19 mouse cellular contexts compared by ENCODE assay signal in genomic region chr11:52252692-52253091, GRCm38 (mm10). TPM values are rescaled to one million over a fixed set of nuclear protein-coding genes. Genes with fewer than 3 reads are reported as not detected.
A peak's percentile ranks its signal among the peaks of the same experiment; 100 is the strongest.
DNase-seq lines count a peak whose midpoint lies in the region; ATAC-seq and TF ChIP-seq lines count a peak whose summit lies in the region.
"Had no signal": no experiment of that assay in that cellular context is flagged by ENCODE, and none has a peak within 500 bp of the region (broad histone marks: within the 10 kb centered on the region; RNA-seq: fewer than 3 reads in every experiment).

No protein-coding gene starts in this region.

- H3K27ac ChIP-seq in embryonic facial prominence, embryonic 13.5 days = peak overlapping the region; percentile 12
- no peak overlapping the region for H3K27ac ChIP-seq in embryonic facial prominence, embryonic 10.5 days (replicated peaks)
- peak overlapping the region; percentile 37; the same call in 1 of the 2 replicates for H3K27ac ChIP-seq in testis, adult 2 months (ENCODE audit: control insufficient read depth, insufficient read depth, low read depth, low read length)
- H3K27ac ChIP-seq: limb, embryonic 12.5 days; midbrain, embryonic 10.5 days had no signal

- 75% methylated on average over 1 of the region's 1 CpGs for WGBS in embryonic facial prominence, embryonic 13.5 days
- WGBS in embryonic facial prominence, embryonic 10.5 days = 78% methylated on average over 1 of the region's 1 CpGs

- peaks cover 27% of the 10 kb centered on the region for H3K36me3 ChIP-seq in embryonic facial prominence, embryonic 13.5 days
- peaks cover 60% of the 10 kb centered on the region for H3K36me3 ChIP-seq in embryonic facial prominence, embryonic 10.5 days (replicated peaks)
- no peaks in the 10 kb centered on the region for H3K36me3 ChIP-seq in testis, adult 2 months (ENCODE audit: control insufficient read depth, insufficient read depth, low read length)

- H3K27me3 ChIP-seq in embryonic facial prominence, embryonic 13.5 days = no peaks in the 10 kb centered on the region
- H3K27me3 ChIP-seq in embryonic facial prominence, embryonic 10.5 days (replicated peaks; ENCODE audit: low read depth, poor library complexity, severe bottlenecking) = no peaks in the 10 kb centered on the region
- no peaks in the 10 kb centered on the region for H3K27me3 ChIP-seq in testis, adult 2 months (ENCODE audit: control insufficient read depth, insufficient read depth, low read length)
- H3K27me3 ChIP-seq: limb, embryonic 12.5 days had no signal

- no peaks in the 10 kb centered on the region; the same call in 1 of the 2 replicates for H3K4me1 ChIP-seq in embryonic facial prominence, embryonic 13.5 days
- 0 out of 2 replicates have a peak, but pooled peaks cover under 1% of the 10 kb centered on the region for H3K4me1 ChIP-seq in embryonic facial prominence, embryonic 10.5 days
- peaks cover 6% of the 10 kb centered on the region for H3K4me1 ChIP-seq in testis, adult 2 months (ENCODE audit: control insufficient read depth, insufficient read depth, low read length)
- H3K4me1 ChIP-seq: limb, embryonic 12.5 days; midbrain, embryonic 10.5 days had no signal

- DNase-seq in embryonic facial prominence, embryonic 10.5 days (ENCODE audit: low spot score) = no peak
- DNase-seq in testis, postnatal 14 days (ENCODE audit: low spot score) = no peak
- peak; percentile 44 for DNase-seq in naive thymus-derived CD4-positive, alpha-beta T cell, adult 2 months (ENCODE audit: low read depth)
- DNase-seq in left cerebral cortex, postnatal 14 days (ENCODE audit: low spot score in 2 of 2) = no peak
- no peak for DNase-seq in retina, postnatal 1 day
- DNase-seq: cerebellum, adult 18-20 months; kidney, postnatal 25 days; right cerebral cortex, postnatal 25 days had no signal

- no peak for TF ChIP-seq POLR2A in testis, adult 2 months (IDR thresholded peaks at IDR 0.05; ENCODE audit: control insufficient read depth, low read depth, low read length)

- no peak overlapping the region for H3K4me2 ChIP-seq in embryonic facial prominence, embryonic 13.5 days
- H3K4me2 ChIP-seq: limb, embryonic 12.5 days; lung, embryonic 14.5 days had no signal

- ATAC-seq in embryonic facial prominence, embryonic 13.5 days (ENCODE audit: insufficient number of reproducible peaks, insufficient read depth, low FRiP score, low TSS enrichment, low read depth) = no peak
- no peak for ATAC-seq in megakaryocyte progenitor cell, adult 5-6 weeks (replicated peaks; ENCODE audit: poor library complexity)

- intact Hi-C loops in left cerebral cortex, postnatal 14 days (cut with DNase I) = loop anchor here (5.0 kb wide), 2 partner anchors 45 to 90 kb away; no protein-coding TSS in a partner anchor

- no peak for TF ChIP-seq CTCF in testis, adult 2 months (IDR thresholded peaks at IDR 0.05; ENCODE audit: control insufficient read depth, insufficient read depth, insufficient replicate concordance, low read depth, low read length)

- no peak overlapping the region for H3K4me3 ChIP-seq in embryonic facial prominence, embryonic 13.5 days
- no peak overlapping the region for H3K4me3 ChIP-seq in embryonic facial prominence, embryonic 10.5 days
- H3K4me3 ChIP-seq in testis, adult 2 months (ENCODE audit: control insufficient read depth, low read depth, low read length) = no peak overlapping the region
- H3K4me3 ChIP-seq: limb, embryonic 12.5 days; midbrain, embryonic 10.5 days had no signal

- H3K9me3 ChIP-seq in embryonic facial prominence, embryonic 13.5 days = no peaks in the 10 kb centered on the region
- H3K9me3 ChIP-seq in embryonic facial prominence, embryonic 10.5 days = no peaks in the 10 kb centered on the region
- H3K9me3 ChIP-seq: limb, embryonic 12.5 days; midbrain, embryonic 10.5 days had no signal

- no peak overlapping the region for H3K9ac ChIP-seq in embryonic facial prominence, embryonic 13.5 days
- H3K9ac ChIP-seq: limb, embryonic 12.5 days; lung, embryonic 14.5 days had no signal

RNA-seq across cellular contexts. Expression of gene Skp1a, which starts 20.9 kb away (rescaled TPM):
- polyA plus RNA-seq in embryonic facial prominence, embryonic 13.5 days (2015; fragmentation: Nextera tagmentation; extraction: Ambion mirVana) = 945 and 951 TPM in 2 replicates
- 938 and 966 TPM in 2 replicates for polyA plus RNA-seq in embryonic facial prominence, embryonic 10.5 days (2016; fragmentation: Nextera tagmentation; extraction: Ambion mirVana)
- polyA plus RNA-seq in testis, adult 2 months (2012; rRNA removed) = 89.0 and 95.9 TPM in 2 replicates
- total RNA-seq in left cerebral cortex, postnatal 14 days (2021) = 100 to 1,000 TPM; 473 to 503 TPM
- total RNA-seq in megakaryocyte progenitor cell, adult 5-6 weeks (2015) = 251 and 286 TPM in 2 replicates
- 254 and 291 TPM in 2 replicates for total RNA-seq in megakaryocyte progenitor cell, adult 5-6 weeks (2017)

RNA-seq across cellular contexts. Expression of gene Tcf7, which starts 30.1 kb away (rescaled TPM):
- 8.6 and 11.4 TPM in 2 replicates for polyA plus RNA-seq in embryonic facial prominence, embryonic 13.5 days (2015; fragmentation: Nextera tagmentation; extraction: Ambion mirVana)
- polyA plus RNA-seq in embryonic facial prominence, embryonic 10.5 days (2016; fragmentation: Nextera tagmentation; extraction: Ambion mirVana) = 11.3 and 13.0 TPM in 2 replicates
- 8.3 and 9.0 TPM in 2 replicates for polyA plus RNA-seq in testis, adult 2 months (2012; rRNA removed)
- total RNA-seq in left cerebral cortex, postnatal 14 days (2021) = 1 to 10 TPM; 5.3 to 7.1 TPM
- total RNA-seq in megakaryocyte progenitor cell, adult 5-6 weeks (2015) = 1.0 and 2.6 TPM in 2 replicates
- total RNA-seq in megakaryocyte progenitor cell, adult 5-6 weeks (2017) = 0.64 TPM in 1 of 2 replicates, not detected in the other

RNA-seq across cellular contexts. Expression of gene Olfr1371, which starts 38.9 kb away (rescaled TPM):
- polyA plus RNA-seq in embryonic facial prominence, embryonic 13.5 days (2015; fragmentation: Nextera tagmentation; extraction: Ambion mirVana) = not detected in 2 replicates
- polyA plus RNA-seq in embryonic facial prominence, embryonic 10.5 days (2016; fragmentation: Nextera tagmentation; extraction: Ambion mirVana) = not detected in 2 replicates
- 0.28 TPM in 1 of 2 replicates, not detected in the other for polyA plus RNA-seq in testis, adult 2 months (2012; rRNA removed)
- not detected for total RNA-seq in left cerebral cortex, postnatal 14 days (2021)
- total RNA-seq in megakaryocyte progenitor cell, adult 5-6 weeks (2015) = not detected in 2 replicates
- total RNA-seq in megakaryocyte progenitor cell, adult 5-6 weeks (2017) = not detected in 2 replicates
- total RNA-seq: adrenal gland, adult 18-20 months; heart, postnatal 25 days; layer of hippocampus, postnatal 25 days had no signal
- polyA plus RNA-seq: brain, embryonic 14.5 days; frontal cortex, adult 2 months; limb, embryonic 12.5 days; lung, embryonic 14.5 days; midbrain, embryonic 10.5 days had no signal
